ENCODE assay signal across 23 mouse cellular contexts in genomic region chr13:37587911-37588310, GRCm38 (mm10).
DNase-seq lines count a peak whose midpoint lies in the region; ATAC-seq and TF ChIP-seq lines count a peak whose summit lies in the region.
"Had no signal": no experiment of that assay in that cellular context is flagged by ENCODE, and none has a peak within 500 bp of the region (broad histone marks: within the 10 kb centered on the region; RNA-seq: fewer than 3 reads in every experiment).

No protein-coding gene starts in this region.

- ATAC-seq in heart, embryonic 12.5 days (ENCODE audit: insufficient number of reproducible peaks, low FRiP score), result no peak
- ATAC-seq in intestine, embryonic 16.5 days, result peak; percentile 16; the same call in 1 of the 2 replicates
- ATAC-seq in intestine, postnatal 0 days, result no peak
- ATAC-seq: activated CD4-positive, CD25-positive, alpha-beta regulatory T cell, adult 4 months; CD4-positive, CD25-positive, alpha-beta regulatory T cell, adult 4 months; forebrain, embryonic 13.5 days; forebrain, embryonic 15.5 days; Patski had no signal

- H3K9ac ChIP-seq in heart, embryonic 12.5 days, result no peak overlapping the region
- no peak overlapping the region for H3K9ac ChIP-seq in intestine, embryonic 16.5 days (ENCODE audit: low read depth, low read length)
- no peak overlapping the region for H3K9ac ChIP-seq in intestine, postnatal 0 days (ENCODE audit: low read depth, low read length)
- H3K9ac ChIP-seq: embryonic facial prominence, embryonic 12.5 days; forebrain, embryonic 13.5 days; forebrain, embryonic 15.5 days had no signal

- H3K36me3 ChIP-seq in heart, embryonic 12.5 days, result no peaks in the 10 kb centered on the region
- no peaks in the 10 kb centered on the region for H3K36me3 ChIP-seq in intestine, embryonic 16.5 days (ENCODE audit: control insufficient read depth, insufficient read depth, low read length)
- no peaks in the 10 kb centered on the region for H3K36me3 ChIP-seq in intestine, postnatal 0 days (ENCODE audit: control insufficient read depth, insufficient read depth)
- H3K36me3 ChIP-seq: embryonic facial prominence, embryonic 10.5 days; embryonic facial prominence, embryonic 12.5 days; forebrain, embryonic 15.5 days; G1E had no signal

- H3K9me3 ChIP-seq in heart, embryonic 12.5 days (replicated peaks), result no peaks in the 10 kb centered on the region
- no peaks in the 10 kb centered on the region for H3K9me3 ChIP-seq in intestine, embryonic 16.5 days (ENCODE audit: control insufficient read depth, low read length)
- H3K9me3 ChIP-seq in intestine, postnatal 0 days (ENCODE audit: control insufficient read depth), result no peaks in the 10 kb centered on the region
- H3K9me3 ChIP-seq: embryonic facial prominence, embryonic 10.5 days; embryonic facial prominence, embryonic 12.5 days; forebrain, embryonic 13.5 days; forebrain, embryonic 15.5 days; G1E had no signal

- WGBS in heart, embryonic 12.5 days, result 70% methylated on average over 3 of the region's 3 CpGs
- 94% methylated on average over 3 of the region's 3 CpGs for WGBS in intestine, embryonic 16.5 days
- WGBS in intestine, postnatal 0 days, result 89% methylated on average over 3 of the region's 3 CpGs

- no peak overlapping the region for H3K4me2 ChIP-seq in heart, embryonic 12.5 days
- no peak overlapping the region for H3K4me2 ChIP-seq in intestine, embryonic 16.5 days (ENCODE audit: low read depth, low read length)
- no peak overlapping the region for H3K4me2 ChIP-seq in intestine, postnatal 0 days (replicated peaks; ENCODE audit: low read depth)
- H3K4me2 ChIP-seq: embryonic facial prominence, embryonic 12.5 days; forebrain, embryonic 13.5 days; forebrain, embryonic 15.5 days had no signal

- no peak overlapping the region for H3K27ac ChIP-seq in heart, embryonic 12.5 days (ENCODE audit: poor library complexity, severe bottlenecking)
- no peak overlapping the region for H3K27ac ChIP-seq in intestine, embryonic 16.5 days (ENCODE audit: low read length)
- no peak overlapping the region for H3K27ac ChIP-seq in intestine, postnatal 0 days (ENCODE audit: low read depth, low read length)
- H3K27ac ChIP-seq: embryonic facial prominence, embryonic 10.5 days; embryonic facial prominence, embryonic 12.5 days; forebrain, embryonic 13.5 days; forebrain, embryonic 15.5 days had no signal

- H3K4me1 ChIP-seq in heart, embryonic 12.5 days (replicated peaks), result no peaks in the 10 kb centered on the region; the same call in 1 of the 2 replicates
- 0 out of 2 replicates have a peak, but pooled peaks cover 7% of the 10 kb centered on the region for H3K4me1 ChIP-seq in intestine, embryonic 16.5 days (ENCODE audit: control insufficient read depth, insufficient read depth, low read length)
- no peaks in the 10 kb centered on the region for H3K4me1 ChIP-seq in intestine, postnatal 0 days (replicated peaks; ENCODE audit: control insufficient read depth, insufficient read depth, low read length)
- H3K4me1 ChIP-seq: embryonic facial prominence, embryonic 10.5 days; embryonic facial prominence, embryonic 12.5 days; forebrain, embryonic 13.5 days; forebrain, embryonic 15.5 days had no signal

- TF ChIP-seq CTCF in intestine, postnatal 0 days (IDR thresholded peaks at IDR 0.05; ENCODE audit: low read depth), result no peak

- H3K27me3 ChIP-seq in heart, embryonic 12.5 days (replicated peaks), result peaks cover 8% of the 10 kb centered on the region; the same call in 1 of the 2 replicates
- no peaks in the 10 kb centered on the region for H3K27me3 ChIP-seq in intestine, embryonic 16.5 days (replicated peaks; ENCODE audit: control insufficient read depth, insufficient read depth, low read length)
- no peaks in the 10 kb centered on the region for H3K27me3 ChIP-seq in intestine, postnatal 0 days (replicated peaks; ENCODE audit: control insufficient read depth, insufficient read depth, low read length)
- H3K27me3 ChIP-seq: embryonic facial prominence, embryonic 12.5 days; forebrain, embryonic 13.5 days; forebrain, embryonic 15.5 days had no signal

- no peak overlapping the region for H3K4me3 ChIP-seq in heart, embryonic 12.5 days
- no peak overlapping the region for H3K4me3 ChIP-seq in intestine, embryonic 16.5 days (ENCODE audit: low read length)
- no peak overlapping the region for H3K4me3 ChIP-seq in intestine, postnatal 0 days (ENCODE audit: low read depth, low read length)
- H3K4me3 ChIP-seq: embryonic facial prominence, embryonic 10.5 days; embryonic facial prominence, embryonic 12.5 days; forebrain, embryonic 13.5 days; forebrain, embryonic 15.5 days had no signal

- DNase-seq in heart, adult 11 months, result peak; percentile 93
- DNase-seq in lung, postnatal 36 days, result peak; percentile 39
- no peak for DNase-seq in lung, postnatal 10 days
- DNase-seq: adrenal gland, adult 8-10 months; adrenal gland, postnatal 14 days; adrenal gland, postnatal 36 days; B cell, adult 2 months; cerebellum, adult 11-12 months; cerebellum, adult 2 months; cerebellum, adult 9-10 months; cerebellum, postnatal 10 days; cerebellum, postnatal 25 days had no signal
